ENCODE assay signal across 8 mouse cellular contexts in genomic region chr8:4238434-4239192, GRCm38 (mm10). TPM values are rescaled to one million over a fixed set of nuclear protein-coding genes. Genes with fewer than 3 reads are reported as not detected.
DNase-seq lines count a peak whose midpoint lies in the region; ATAC-seq and TF ChIP-seq lines count a peak whose summit lies in the region.

Gene Map2k7 (plus strand): TSS chr8:4238740.
Gene Gm49320 (plus strand): TSS chr8:4238865.

- H3K27ac ChIP-seq in bone marrow, adult 2 months (ENCODE audit: control insufficient read depth, insufficient read depth, low read depth, low read length, poor library complexity) = peak within 1 kb of the TSS; percentile 91
- peak within 1 kb of the TSS; percentile 96 for H3K27ac ChIP-seq in embryonic facial prominence, embryonic 15.5 days (replicated peaks)
- peak within 1 kb of the TSS; percentile 93 for H3K27ac ChIP-seq in kidney, embryonic 14.5 days (ENCODE audit: low read depth, low read length)
- H3K27ac ChIP-seq in limb, embryonic 15.5 days = peak within 1 kb of the TSS; percentile 96

- H3K9ac ChIP-seq in embryonic facial prominence, embryonic 15.5 days = peak within 1 kb of the TSS; percentile 70
- peak within 1 kb of the TSS; percentile 81 for H3K9ac ChIP-seq in kidney, embryonic 14.5 days (ENCODE audit: low read depth, low read length)
- H3K9ac ChIP-seq in limb, embryonic 15.5 days = peak within 1 kb of the TSS; percentile 67

- peak; percentile 96 for ATAC-seq in embryonic facial prominence, embryonic 15.5 days (ENCODE audit: insufficient number of reproducible peaks, low FRiP score, low TSS enrichment, low read depth)
- ATAC-seq in kidney, embryonic 14.5 days (ENCODE audit: low FRiP score, low TSS enrichment) = peak; percentile 96
- ATAC-seq in limb, embryonic 15.5 days (ENCODE audit: insufficient number of reproducible peaks, low FRiP score, low TSS enrichment, low read depth) = peak; percentile 93

- peaks cover 4% of the 10 kb centered on the region; the same call in 1 of the 2 replicates for H3K4me1 ChIP-seq in bone marrow, adult 2 months (ENCODE audit: control insufficient read depth, insufficient read depth, low read length)
- peaks cover 26% of the 10 kb centered on the region for H3K4me1 ChIP-seq in embryonic facial prominence, embryonic 15.5 days
- H3K4me1 ChIP-seq in kidney, embryonic 14.5 days (ENCODE audit: control insufficient read depth, insufficient read depth, low read length) = peaks cover 11% of the 10 kb centered on the region
- H3K4me1 ChIP-seq in limb, embryonic 15.5 days = peaks cover 27% of the 10 kb centered on the region

- TF ChIP-seq POLR2A in bone marrow, adult 2 months (IDR thresholded peaks at IDR 0.05; ENCODE audit: borderline replicate concordance, control insufficient read depth, low read depth, low read length) = peak; percentile 72; the same call in 1 of the 2 replicates

- DNase-seq in 416B (ENCODE audit: low read depth) = peak; percentile 99
- DNase-seq in heart, adult 9 months (ENCODE audit: low spot score in 2 of 2) = peak; percentile 100
- peak; percentile 96 to 98 for DNase-seq in monocyte, adult 2 months (ENCODE audit: low read depth in 1 of 2, low spot score in 2 of 2)
- peak; percentile 99 to 100 for DNase-seq in spleen, postnatal 36 days (ENCODE audit: low spot score in 2 of 2)

- H3K9me3 ChIP-seq in embryonic facial prominence, embryonic 15.5 days (replicated peaks) = no peaks in the 10 kb centered on the region
- no peaks in the 10 kb centered on the region for H3K9me3 ChIP-seq in kidney, embryonic 14.5 days (ENCODE audit: control insufficient read depth, low read length)
- H3K9me3 ChIP-seq in limb, embryonic 15.5 days = no peaks in the 10 kb centered on the region

- H3K4me2 ChIP-seq in embryonic facial prominence, embryonic 15.5 days (replicated peaks) = peak within 1 kb of the TSS; percentile 72
- peak within 1 kb of the TSS; percentile 77 for H3K4me2 ChIP-seq in kidney, embryonic 14.5 days (replicated peaks; ENCODE audit: low read depth, low read length)
- H3K4me2 ChIP-seq in limb, embryonic 15.5 days = peak within 1 kb of the TSS; percentile 74

- peak within 1 kb of the TSS; percentile 98 for H3K4me3 ChIP-seq in bone marrow, adult 2 months (replicated peaks; ENCODE audit: control insufficient read depth, low read depth, low read length)
- peak within 1 kb of the TSS; percentile 65 for H3K4me3 ChIP-seq in embryonic facial prominence, embryonic 15.5 days (replicated peaks)
- peak within 1 kb of the TSS; percentile 83 for H3K4me3 ChIP-seq in kidney, embryonic 14.5 days (ENCODE audit: low read length)
- H3K4me3 ChIP-seq in limb, embryonic 15.5 days = peak within 1 kb of the TSS; percentile 78

- H3K27me3 ChIP-seq in embryonic facial prominence, embryonic 15.5 days = no peaks in the 10 kb centered on the region
- H3K27me3 ChIP-seq in kidney, embryonic 14.5 days (ENCODE audit: control insufficient read depth, insufficient read depth, low read length) = no peaks in the 10 kb centered on the region
- no peaks in the 10 kb centered on the region for H3K27me3 ChIP-seq in limb, embryonic 15.5 days

- peak; percentile 19; the same call in 1 of the 2 replicates for TF ChIP-seq CTCF in bone marrow, adult 2 months (IDR thresholded peaks at IDR 0.05; ENCODE audit: control insufficient read depth, insufficient read depth, low read length)

- H3K36me3 ChIP-seq in embryonic facial prominence, embryonic 15.5 days = peaks cover 27% of the 10 kb centered on the region
- peaks cover 27% of the 10 kb centered on the region for H3K36me3 ChIP-seq in kidney, embryonic 14.5 days (ENCODE audit: control insufficient read depth, insufficient read depth, low read length)
- peaks cover 22% of the 10 kb centered on the region for H3K36me3 ChIP-seq in limb, embryonic 15.5 days

- WGBS in bone marrow, adult 2 months = under 1% methylated on average over 71 of the region's 71 CpGs
- WGBS in embryonic facial prominence, embryonic 15.5 days = under 1% methylated on average over 71 of the region's 71 CpGs
- WGBS in kidney, embryonic 14.5 days = under 1% methylated on average over 61 of the region's 71 CpGs
- WGBS in limb, embryonic 15.5 days = under 1% methylated on average over 71 of the region's 71 CpGs

RNA-seq across cellular contexts. Expression of gene Map2k7, which starts in this region (rescaled TPM):
- 88.3 and 112 TPM in 2 replicates for polyA plus RNA-seq in bone marrow, adult 2 months (2011; ENCODE audit: insufficient read depth, insufficient read length, low replicate concordance, missing spikeins)
- 31.8 and 34.2 TPM in 2 replicates for polyA plus RNA-seq in embryonic facial prominence, embryonic 15.5 days (2015; fragmentation: Nextera tagmentation; extraction: Ambion mirVana)
- 22.6 and 24.3 TPM in 2 replicates for polyA plus RNA-seq in kidney, embryonic 14.5 days (2014; fragmentation: Nextera tagmentation; extraction: Ambion mirVana)
- 25.1 and 27.1 TPM in 2 replicates for polyA plus RNA-seq in limb, embryonic 15.5 days (2015; fragmentation: Nextera tagmentation; extraction: Ambion mirVana)

RNA-seq across cellular contexts. Expression of gene Gm49320, which starts in this region (rescaled TPM):
- 1.3 TPM in 1 of 2 replicates, not detected in the other for polyA plus RNA-seq in bone marrow, adult 2 months (2011; ENCODE audit: insufficient read depth, insufficient read length, low replicate concordance, missing spikeins)
- 1.1 and 1.4 TPM in 2 replicates for polyA plus RNA-seq in embryonic facial prominence, embryonic 15.5 days (2015; fragmentation: Nextera tagmentation; extraction: Ambion mirVana)
- 0.86 and 2.2 TPM in 2 replicates for polyA plus RNA-seq in kidney, embryonic 14.5 days (2014; fragmentation: Nextera tagmentation; extraction: Ambion mirVana)
- polyA plus RNA-seq in limb, embryonic 15.5 days (2015; fragmentation: Nextera tagmentation; extraction: Ambion mirVana) = 0.90 and 1.4 TPM in 2 replicates

Comparison
In these comparisons a context has a peak if more than half of its experiments do, and no peak if none do; other contexts are left out.
1. Peak in every context shown above with its lines: DNase-seq, ATAC-seq, H3K4me3 ChIP-seq and H3K27ac ChIP-seq.